In the genomic region with DNA sequence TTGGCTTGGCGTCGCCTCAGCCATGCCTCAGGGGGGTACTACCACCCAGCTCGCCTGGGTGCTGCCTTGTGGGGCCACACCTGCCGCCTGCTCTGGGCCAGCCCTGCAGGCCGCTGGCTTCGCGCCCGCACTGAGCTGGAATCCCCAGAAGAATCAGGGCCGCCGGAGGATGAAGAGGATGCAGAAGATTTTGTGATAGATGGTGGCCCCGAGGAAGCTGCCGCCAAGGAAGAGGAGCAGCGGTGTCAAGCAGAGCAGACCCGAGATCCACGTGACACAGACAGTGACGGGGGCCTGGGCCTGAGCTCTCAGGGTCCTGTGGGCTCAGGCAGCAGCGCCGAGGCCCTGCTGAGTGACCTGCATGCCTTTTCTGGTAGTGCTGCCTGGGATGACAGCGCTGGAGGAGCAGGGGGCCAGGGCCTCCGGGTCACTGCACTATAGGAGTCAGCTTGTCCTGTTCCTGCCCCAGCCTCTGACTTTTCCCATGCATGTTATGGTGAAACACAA, we compare ENCODE assay signal across 1 mouse cellular context.
A peak's percentile ranks its signal among the peaks of the same experiment; 100 is the strongest.
TF ChIP-seq lines count a peak whose summit lies in the region.

No protein-coding gene starts in this region.

TF ChIP-seq in CH12.LX, 34 proteins besides CTCF, POLR2A, EP300 and RAD21 (continued from another document):
- TF ChIP-seq TCF12 (IDR thresholded peaks at IDR 0.05; ENCODE audit: low read depth, low read length), result peak; percentile 30; the same call in 1 of the 2 replicates
- TF ChIP-seq PAX5 (IDR thresholded peaks at IDR 0.05; ENCODE audit: low read length), result no peak
- no peak for TF ChIP-seq MYC (IDR thresholded peaks at IDR 0.05; ENCODE audit: low read depth, low read length)
- TF ChIP-seq RCOR1 (conservative IDR thresholded peaks at IDR 0.05; ENCODE audit: low read depth, low read length), result no peak
- peak; percentile 24; the same call in 1 of the 2 replicates for TF ChIP-seq MXI1 (IDR thresholded peaks at IDR 0.05; ENCODE audit: low read depth, low read length)
- TF ChIP-seq IRF4 (IDR thresholded peaks at IDR 0.05; ENCODE audit: low read depth, low read length), result no peak
- no peak for TF ChIP-seq ZNF384 (IDR thresholded peaks at IDR 0.05; ENCODE audit: low read depth, low read length)
- TF ChIP-seq ZKSCAN1 (IDR thresholded peaks at IDR 0.05; ENCODE audit: borderline replicate concordance, low read depth, low read length), result no peak
- peak; percentile 34; the same call in 1 of the 2 replicates for TF ChIP-seq BHLHE40 (IDR thresholded peaks at IDR 0.05; ENCODE audit: low read depth, low read length)
- no peak for TF ChIP-seq SMC3 (IDR thresholded peaks at IDR 0.05; ENCODE audit: low read depth, low read length)
- peak; percentile 20; the same call in 1 of the 2 replicates for TF ChIP-seq ZMIZ1 (IDR thresholded peaks at IDR 0.05; ENCODE audit: low read depth, low read length)
- TF ChIP-seq UBTF (IDR thresholded peaks at IDR 0.05; ENCODE audit: low read depth, low read length), result peak; percentile 74; the same call in 1 of the 2 replicates
- TF ChIP-seq POLR2AphosphoS2 (IDR thresholded peaks at IDR 0.05; ENCODE audit: low read depth, low read length), result no peak; the same call in 1 of the 2 replicates
